Mouse (Mus musculus) inflammation-experienced regulatory T-cells (primary cell): ENCODE data around the gene Dlgap4. TPM values are rescaled to one million over a fixed set of nuclear protein-coding genes. Genes with fewer than 3 reads are reported as not detected.

Source experiments
- polyA plus RNA-seq, 2 experiments: library from polyadenylated mRNA; unstranded; fragments of 100-300 nt; shearing (Covaris generic); gene quantifications; one replicate each; pipeline ENCODE4 v1.2.1; 2017

The Dlgap4 gene
- 100 to 1,000 TPM in 1 of 2 experiments, 10 to 100 TPM in 1; 87.9 to 101 TPM for polyA plus RNA-seq

DNA sequence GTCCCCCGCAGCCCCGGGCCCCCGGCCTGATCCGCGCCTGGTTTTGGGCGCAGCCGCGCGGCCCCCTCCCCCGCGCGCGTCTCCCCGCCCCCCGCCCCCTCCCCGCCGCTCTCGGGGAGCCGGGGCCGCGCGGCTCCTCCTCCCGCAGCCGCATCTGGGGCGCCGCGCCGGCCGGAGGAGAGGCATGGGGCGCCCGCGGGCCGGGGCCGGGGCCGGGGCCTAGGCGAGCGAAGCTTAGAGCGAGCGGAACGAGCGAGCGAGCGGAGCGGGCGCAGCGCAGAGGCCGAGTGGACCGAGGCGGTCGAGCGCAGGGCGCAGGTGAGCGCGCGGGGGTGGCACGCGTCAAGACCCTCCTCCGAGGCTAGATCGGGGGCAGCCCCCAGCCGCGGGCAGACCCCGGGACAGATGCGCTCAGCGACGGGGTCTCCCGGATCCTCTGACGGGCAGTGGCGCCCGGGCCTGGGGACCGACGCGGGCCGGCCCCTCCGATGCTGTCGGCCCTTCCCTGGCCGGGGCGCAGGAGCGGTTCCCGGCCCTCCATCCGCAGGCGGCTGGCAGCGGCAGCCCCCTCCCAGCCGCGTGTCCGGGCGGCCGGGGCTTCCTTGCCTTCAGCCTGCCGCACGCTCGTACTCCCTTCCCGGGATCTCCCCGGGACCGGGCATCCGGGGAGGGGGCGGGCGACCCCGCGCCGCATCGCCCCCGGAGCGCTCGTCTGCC is at the start of gene Dlgap4:
Dlgap4 (plus strand) TSS at position 165 of the 717 bp plus-strand sequence.

DNA sequence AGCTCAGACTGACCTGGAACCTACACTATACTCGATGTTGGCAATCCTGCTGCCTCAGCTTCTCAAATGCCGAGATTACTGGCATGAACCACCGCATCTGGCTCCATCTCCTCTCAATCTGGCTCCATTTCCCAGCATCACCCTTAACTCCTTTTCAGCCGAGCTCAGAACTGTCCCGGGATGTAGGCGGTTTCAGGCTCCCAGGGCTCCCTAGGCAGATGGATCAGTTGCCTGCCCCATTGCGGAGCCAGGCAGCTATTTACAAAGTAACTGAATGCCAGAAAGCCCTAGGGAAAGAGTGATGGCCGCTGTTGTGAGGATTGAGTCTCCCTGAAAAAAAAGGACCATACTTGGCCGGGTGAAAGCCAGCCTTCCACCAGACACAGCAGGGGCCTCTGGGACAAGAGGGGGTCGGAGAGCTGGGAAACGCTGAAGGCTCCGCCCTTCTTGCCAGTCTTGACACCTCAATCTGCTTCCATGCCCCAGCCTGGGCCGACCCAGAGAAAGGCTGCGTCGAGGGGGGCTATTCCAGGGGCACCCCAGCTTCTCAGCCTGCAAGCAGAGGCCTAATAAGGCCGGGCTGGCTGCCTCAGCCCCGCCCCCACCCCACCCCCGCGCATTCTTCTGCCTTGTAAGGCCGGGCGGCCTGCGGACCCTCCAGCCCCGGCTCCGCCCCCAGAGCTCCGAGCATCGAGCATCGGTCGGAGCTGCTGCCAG is 161.4 kb downstream of the Dlgap4 start, which contains the start of gene Myl9:
Myl9 (plus strand) TSS at position 683 of the 717 bp plus-strand sequence.

Other genes with a start within 250 kb of the Dlgap4 start
- 1 to 10 TPM; 1.1 to 2.7 TPM for gene Epb41l1, start 192.8 kb upstream of the Dlgap4 start, polyA plus RNA-seq
- gene Aar2, start 66.1 kb upstream of the Dlgap4 start, polyA plus RNA-seq = 10 to 100 TPM; 25.7 to 28.0 TPM
- 1 to 10 TPM in 1 of 2 experiments, under 1 TPM in 1; 0.71 to 7.1 TPM for gene Myl9, start 161.7 kb downstream of the Dlgap4 start, polyA plus RNA-seq
- 10 to 100 TPM; 15.4 to 19.6 TPM for gene Tgif2, start 226.3 kb downstream of the Dlgap4 start, polyA plus RNA-seq
- gene 4930518I15Rik, start 244.2 kb downstream of the Dlgap4 start, polyA plus RNA-seq = 1 to 10 TPM; 5.2 to 7.0 TPM
- gene Rab5if, start 249.4 kb downstream of the Dlgap4 start, polyA plus RNA-seq = 100 to 1,000 TPM; 115 to 123 TPM